Mouse (Mus musculus) intestine, embryonic 16.5 days (tissue): ENCODE results near the gene Tmem89. TPM values are rescaled to one million over a fixed set of nuclear protein-coding genes. Genes with fewer than 3 reads are reported as not detected.

ENCODE experiments used
- ATAC-seq: fragments of 200-750 bp; cut with Nextera tagmentation; 2 replicates; pipeline ENCODE4 v1.8.0; 2017; ENCODE audit warnings: moderate TSS enrichment, moderate library complexity
- H3K27ac ChIP-seq: fragments of 300-500 bp; sonication (generic); 2 replicates; pipeline ENCODE4 v1.5.1; 2014; ENCODE audit warnings: mild to moderate bottlenecking, low read length
- H3K27me3 ChIP-seq: fragments of 300-500 bp; sonication (generic); replicated peaks from 2 replicates; pipeline ENCODE4 v1.6.1; 2014; ENCODE audit warnings: low read length, control low read depth, mixed read lengths; ENCODE audit not compliant: control insufficient read depth, insufficient read depth
- H3K36me3 ChIP-seq: fragments of 300-500 bp; sonication (generic); 2 replicates; pipeline ENCODE4 v1.6.1; 2014; ENCODE audit warnings: low read length, control low read depth; ENCODE audit not compliant: control insufficient read depth, insufficient read depth
- H3K4me1 ChIP-seq: fragments of 300-500 bp; sonication (generic); 2 replicates; pipeline ENCODE4 v1.6.1; 2014; ENCODE audit warnings: low read length, control low read depth, mixed read lengths; ENCODE audit not compliant: control insufficient read depth, insufficient read depth
- H3K4me2 ChIP-seq: fragments of 300-500 bp; sonication (generic); 2 replicates; pipeline ENCODE4 v1.6.1; 2014; ENCODE audit warnings: low read depth, low read length, control low read depth
- H3K4me3 ChIP-seq: fragments of 300-500 bp; sonication (generic); 2 replicates; pipeline ENCODE4 v1.5.1; 2014; ENCODE audit warnings: mild to moderate bottlenecking, low read length
- H3K9ac ChIP-seq: fragments of 300-500 bp; sonication (generic); 2 replicates; pipeline ENCODE4 v1.6.1; 2014; ENCODE audit warnings: low read depth, low read length
- H3K9me3 ChIP-seq: fragments of 300-500 bp; sonication (generic); 2 replicates; pipeline ENCODE4 v1.6.1; 2016; ENCODE audit warnings: low read length, control low read depth; ENCODE audit not compliant: control insufficient read depth
- WGBS: fragments of 180-500 bp; shearing (Covaris S2); extraction: QIAGEN DNeasy Blood & Tissue Kit; methylation state at CpG from one replicate; pipeline ENCODE4 v1.1.7; 2014; 5-methylcytosine and 5-hydroxymethylcytosine counted together
- polyA plus RNA-seq: library from polyadenylated mRNA; unstranded; fragments of >200 nt; fragmentation: Nextera tagmentation; extraction: Ambion mirVana; gene quantifications from 2 replicates; pipeline ENCODE4 v1.2.1, GENCODE M21; 2015

The Tmem89 gene
- polyA plus RNA-seq, result 0.18 TPM in 1 of 2 replicates, not detected in the other

- Histone ChIP-seq H3K27me3 (no peaks in the 10 kb centered on the region), H3K9ac (no peak within 1 kb of the TSS), H3K4me1 (no peaks in the 10 kb centered on the region), H3K4me3 (no peak within 1 kb of the TSS), H3K9me3 (no peaks in the 10 kb centered on the region), H3K27ac (no peak within 1 kb of the TSS), H3K36me3 (no peaks in the 10 kb centered on the region), H3K4me2 (no peak within 1 kb of the TSS)
- WGBS, result 70% methylated on average over 6 of the region's 6 CpGs
- no peak for ATAC-seq
These were observed at the start of gene Tmem89 for GRCm38 (mm10) chr9:108914491-108914890. Gene Tmem89 (plus strand): TSS chr9:108914619.

- WGBS, result 62% methylated on average over 6 of the region's 6 CpGs
These were observed 2.1 kb upstream of the Tmem89 start for GRCm38 (mm10) chr9:108912308-108912707.

GRCm38 (mm10) chr9:108913161-108913560, 1.3 kb upstream of the Tmem89 start:
- Histone ChIP-seq H3K9ac (no peak overlapping the region), H3K9me3 (no peaks in the 10 kb centered on the region), H3K27ac (no peak overlapping the region), H3K4me1 (no peaks in the 10 kb centered on the region), H3K27me3 (no peaks in the 10 kb centered on the region), H3K36me3 (no peaks in the 10 kb centered on the region), H3K4me3 (no peak overlapping the region), H3K4me2 (no peak overlapping the region)
- WGBS, result 84% methylated on average over 7 of the region's 7 CpGs
- no peak for ATAC-seq

More at GRCm38 (mm10) chr9:108912308-108912707, 2.1 kb upstream of the Tmem89 start:
- Histone ChIP-seq H3K9me3 (no peaks in the 10 kb centered on the region), H3K27me3 (no peaks in the 10 kb centered on the region), H3K4me2 (no peak overlapping the region), H3K36me3 (no peaks in the 10 kb centered on the region), H3K4me3 (no peak overlapping the region), H3K9ac (no peak overlapping the region), H3K27ac (no peak overlapping the region), H3K4me1 (no peaks in the 10 kb centered on the region)
- ATAC-seq, result no peak

GRCm38 (mm10) chr9:108913621-108914020, 798 bp upstream of the Tmem89 start:
- Histone ChIP-seq H3K4me2 (no peak overlapping the region), H3K27ac (no peak overlapping the region), H3K4me1 (no peaks in the 10 kb centered on the region), H3K9me3 (no peaks in the 10 kb centered on the region), H3K27me3 (no peaks in the 10 kb centered on the region), H3K36me3 (no peaks in the 10 kb centered on the region), H3K4me3 (no peak overlapping the region), H3K9ac (no peak overlapping the region)
- 69% methylated on average over 10 of the region's 10 CpGs for WGBS
- ATAC-seq, result no peak

- no peaks in the 10 kb centered on the region for H3K4me1 ChIP-seq
- no peak overlapping the region for H3K4me3 ChIP-seq
- no peaks in the 10 kb centered on the region for H3K9me3 ChIP-seq
- WGBS, result 43% methylated on average over 8 of the region's 8 CpGs
- no peak overlapping the region for H3K9ac ChIP-seq
- ATAC-seq, result peak; percentile 91
- H3K27me3 ChIP-seq, result no peaks in the 10 kb centered on the region
- no peak overlapping the region for H3K4me2 ChIP-seq
- H3K27ac ChIP-seq, result no peak overlapping the region
- H3K36me3 ChIP-seq, result no peaks in the 10 kb centered on the region
These were observed 11.5 kb downstream of the Tmem89 start for GRCm38 (mm10) chr9:108925897-108926296.

DNA sequence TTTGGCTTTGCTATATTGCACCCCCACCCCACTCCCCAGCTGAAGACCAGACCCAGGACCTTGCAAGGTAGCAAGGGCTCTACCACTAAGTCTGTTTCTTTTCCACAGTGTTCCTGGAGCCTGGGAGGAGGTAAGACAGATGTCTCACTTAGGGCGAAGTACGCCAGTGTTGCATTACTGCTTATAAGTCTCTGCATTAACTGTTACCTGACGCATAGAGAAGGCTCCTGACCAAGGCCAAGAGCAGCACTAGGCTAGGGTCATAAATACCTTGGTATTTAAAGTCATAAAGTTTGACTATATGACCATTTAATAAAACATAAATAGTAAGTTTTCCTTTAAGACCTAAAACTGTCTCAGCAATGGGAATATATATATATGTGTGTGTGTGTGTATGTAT, 14.0 kb downstream of the Tmem89 start:
- no peak overlapping the region for H3K4me2 ChIP-seq
- ATAC-seq, result peak; percentile 75

GRCm38 (mm10) chr9:108935991-108936390, 21.6 kb downstream of the Tmem89 start:
- H3K4me2 ChIP-seq, result no peak overlapping the region; the same call in 1 of the 2 replicates
- WGBS, result 14% methylated on average over 3 of the region's 3 CpGs

More for the DNA sequence above, 14.0 kb downstream of the Tmem89 start:
- no peak overlapping the region for H3K9ac ChIP-seq
- H3K27me3 ChIP-seq, result no peaks in the 10 kb centered on the region
- H3K36me3 ChIP-seq, result no peaks in the 10 kb centered on the region
- no peak overlapping the region for H3K4me3 ChIP-seq
- H3K4me1 ChIP-seq, result no peaks in the 10 kb centered on the region
- no peak overlapping the region for H3K27ac ChIP-seq
- WGBS, result 62% methylated on average over 3 of the region's 3 CpGs
- no peaks in the 10 kb centered on the region for H3K9me3 ChIP-seq

DNA sequence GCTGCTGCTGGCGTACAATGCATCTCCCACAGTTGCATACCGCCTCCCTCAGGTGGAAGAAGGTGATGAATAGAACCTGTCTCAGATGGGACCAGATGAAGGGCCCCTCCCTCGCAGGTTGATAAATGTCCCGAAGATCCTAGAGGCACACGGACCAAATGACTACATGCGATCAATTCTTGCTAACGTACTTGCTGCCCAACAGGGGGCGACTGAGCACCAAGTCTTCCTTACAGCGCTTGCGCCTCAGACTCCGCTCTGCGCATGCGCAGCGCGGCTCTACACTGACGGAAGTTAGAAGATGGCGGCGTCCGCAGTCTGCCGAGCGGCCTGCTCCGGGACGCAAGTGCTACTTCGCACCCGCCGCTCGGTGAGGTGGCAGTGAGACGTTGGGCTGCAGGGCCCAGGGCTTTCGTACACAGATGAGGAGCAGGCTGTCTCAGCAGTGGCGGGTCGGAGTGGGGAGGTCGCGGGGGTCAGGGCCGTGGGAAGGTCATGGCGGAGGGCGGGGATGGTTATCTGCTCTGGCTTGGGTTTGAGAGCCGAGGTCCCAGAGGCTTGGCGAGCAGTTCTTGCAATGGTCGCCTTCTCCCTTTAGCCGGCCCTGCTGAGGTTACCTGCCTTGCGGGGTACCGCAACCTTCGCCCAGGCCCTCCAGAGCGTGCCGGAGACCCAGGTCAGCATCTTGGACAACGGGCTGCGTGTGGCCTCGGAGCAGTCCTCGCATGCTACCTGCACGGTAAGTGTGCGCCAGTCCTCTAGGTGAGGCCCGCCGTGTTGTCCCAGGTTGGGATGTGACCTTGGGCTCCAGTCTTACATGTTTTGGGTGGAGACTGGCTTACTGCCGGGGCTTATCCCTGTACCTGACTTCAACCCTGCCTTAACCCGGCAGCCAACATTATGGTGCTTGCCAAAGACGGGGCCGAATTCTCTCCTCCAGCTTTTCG, 22.3 kb downstream of the Tmem89 start, which contains the start of gene Uqcrc1:
Gene Uqcrc1, plus strand, starts transcription at position 216 of the 947 bp plus-strand sequence.
- Histone ChIP-seq H3K36me3 (peaks cover 4% of the 10 kb centered on the region; the same call in 1 of the 2 replicates), H3K4me3 (peak within 1 kb of the TSS; percentile 89), H3K27ac (peak within 1 kb of the TSS; percentile 60), H3K9me3 (no peaks in the 10 kb centered on the region), H3K27me3 (no peaks in the 10 kb centered on the region), H3K9ac (peak within 1 kb of the TSS; percentile 89), H3K4me2 (peak within 1 kb of the TSS; percentile 75), H3K4me1 (peaks cover 7% of the 10 kb centered on the region; the same call in 1 of the 2 replicates)
- WGBS, result under 1% methylated on average over 58 of the region's 58 CpGs
- peak; percentile 94 for ATAC-seq

More at GRCm38 (mm10) chr9:108935991-108936390, 21.6 kb downstream of the Tmem89 start:
- Histone ChIP-seq H3K4me1 (peaks cover 7% of the 10 kb centered on the region; the same call in 1 of the 2 replicates), H3K27me3 (no peaks in the 10 kb centered on the region), H3K4me3 (peak overlapping the region; percentile 89), H3K36me3 (peaks cover 4% of the 10 kb centered on the region; the same call in 1 of the 2 replicates), H3K27ac (no peak overlapping the region), H3K9me3 (no peaks in the 10 kb centered on the region), H3K9ac (no peak overlapping the region)
- no peak for ATAC-seq

GRCm38 (mm10) chr9:108945111-108945510, 30.7 kb downstream of the Tmem89 start:
- H3K4me2 ChIP-seq, result no peak overlapping the region
- no peak overlapping the region for H3K9ac ChIP-seq
- no peak overlapping the region for H3K27ac ChIP-seq
- no peak overlapping the region for H3K4me3 ChIP-seq
- no peaks in the 10 kb centered on the region for H3K27me3 ChIP-seq
- ATAC-seq, result no peak
- no peaks in the 10 kb centered on the region for H3K9me3 ChIP-seq
- H3K36me3 ChIP-seq, result peaks cover 36% of the 10 kb centered on the region
- H3K4me1 ChIP-seq, result 0 out of 2 replicates have a peak, but pooled peaks cover 3% of the 10 kb centered on the region
- WGBS, result 76% methylated on average over 9 of the region's 9 CpGs
